Mouse (Mus musculus) left cerebral cortex, postnatal 36 days (tissue): Measurements from ENCODE around the gene Ncapd3. TPM values are rescaled to one million over a fixed set of nuclear protein-coding genes. Genes with fewer than 3 reads are reported as not detected.
A peak's percentile ranks its signal among the peaks of the same experiment; 100 is the strongest.

Experiments used
- DNase-seq, 2 experiments: peaks; one replicate each; pipeline ENCODE4 v3.0.0; 2021 to 2022; ENCODE audit warnings: low spot score in 2 of 2, mixed read lengths in 1 of 2
- intact Hi-C: fragments of 180-260 bp; cut with DNase I; formaldehyde crosslinking; loops from one replicate; pipeline ENCODE4 v1.15.1; 2025
- total RNA-seq, 2 experiments: library from RNA; stranded (reverse); gene quantifications; 2 replicates each; pipeline ENCODE4 v1.2.3; 2021

Gene Ncapd3
- total RNA-seq, 2 experiments from 2014 or later = 18.6 to 21.5 TPM

DNA sequence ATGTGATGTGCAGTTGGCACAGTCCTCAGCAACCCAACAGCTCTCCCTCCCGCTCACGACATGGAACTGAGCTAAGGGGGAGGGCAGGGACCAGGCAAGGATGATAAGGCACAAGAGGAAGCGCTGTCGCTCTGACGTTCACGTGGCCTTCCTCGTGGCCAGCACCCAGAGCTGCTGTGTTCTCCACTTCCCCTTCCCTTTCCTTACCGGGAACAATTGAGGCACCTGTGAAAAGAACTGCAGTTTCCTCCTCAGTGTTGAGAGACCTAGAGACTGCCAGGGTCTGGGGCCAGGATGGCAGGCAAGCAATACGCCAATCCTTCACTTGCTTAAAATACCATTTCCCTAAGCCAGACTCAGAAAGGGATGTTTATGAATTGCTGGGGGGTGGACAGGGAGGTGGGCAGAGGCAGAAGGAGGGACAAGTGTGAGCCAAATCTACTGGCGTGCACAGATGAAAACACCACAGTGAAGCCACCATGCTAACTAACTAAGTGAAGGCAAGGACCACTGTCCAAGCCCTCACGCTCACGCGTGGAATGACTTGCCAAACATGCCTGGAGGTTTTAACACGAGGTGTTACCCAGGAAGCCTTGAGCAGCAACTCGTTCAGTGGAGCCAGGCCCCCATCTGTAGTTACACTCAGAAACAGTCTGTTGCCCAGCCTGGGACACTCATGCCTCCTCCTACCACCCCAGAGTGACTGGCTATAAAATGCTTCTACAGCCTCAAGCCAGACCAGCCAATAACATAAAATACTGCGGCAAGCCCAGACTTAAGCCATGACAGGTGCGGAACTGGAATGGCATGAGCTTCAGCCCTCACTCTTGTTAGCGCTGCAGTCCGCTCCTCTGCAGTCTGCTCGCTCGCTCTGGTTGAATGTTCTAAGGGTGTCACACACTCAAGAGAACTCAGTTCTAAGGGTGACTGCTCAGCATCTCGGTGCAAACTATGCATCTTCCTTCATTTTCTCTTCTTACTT, 79.8 kb downstream of the Ncapd3 start:
- DNase-seq = peak; percentile 63 to 73
- intact Hi-C loops = loop anchor here (1.0 to 5.0 kb wide), 2 partner anchors 14 to 217 kb away; no protein-coding TSS in a partner anchor

- DNase-seq = peak in 1 of 2 experiments; percentile 55
- intact Hi-C loops = loop anchor here (1.0 kb wide), 1 partner anchor 14 kb away; no protein-coding TSS in a partner anchor
Measured at GRCm38 (mm10) chr9:27110681-27111080, 80.7 kb downstream of the Ncapd3 start.

- intact Hi-C loops = no loop called here
- DNase-seq = no peak
Measured at GRCm38 (mm10) chr9:27111756-27112155, 81.8 kb downstream of the Ncapd3 start.

DNA sequence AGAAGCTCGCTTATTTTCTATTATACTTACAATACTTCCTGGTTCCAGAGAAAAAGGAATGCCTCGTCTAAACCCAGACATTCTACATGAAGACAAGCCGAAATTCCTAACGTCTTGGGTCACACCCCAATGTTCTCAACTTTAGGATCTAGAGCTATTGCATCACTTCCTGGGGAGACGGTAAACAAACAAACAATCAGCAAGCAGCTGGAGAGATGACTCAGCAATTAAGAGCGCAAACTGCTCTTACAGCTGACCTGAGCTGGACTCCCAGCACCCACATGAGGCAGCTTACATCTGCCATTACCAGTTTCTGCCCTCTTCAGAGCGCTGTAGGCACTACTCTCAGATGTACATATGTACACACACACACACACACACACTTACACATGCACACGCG, 91.3 kb downstream of the Ncapd3 start:
- intact Hi-C loops = no loop called here
- no peak for DNase-seq

- DNase-seq = no peak
- intact Hi-C loops = no loop called here
Measured at GRCm38 (mm10) chr9:27122076-27122475, 92.1 kb downstream of the Ncapd3 start.

DNA sequence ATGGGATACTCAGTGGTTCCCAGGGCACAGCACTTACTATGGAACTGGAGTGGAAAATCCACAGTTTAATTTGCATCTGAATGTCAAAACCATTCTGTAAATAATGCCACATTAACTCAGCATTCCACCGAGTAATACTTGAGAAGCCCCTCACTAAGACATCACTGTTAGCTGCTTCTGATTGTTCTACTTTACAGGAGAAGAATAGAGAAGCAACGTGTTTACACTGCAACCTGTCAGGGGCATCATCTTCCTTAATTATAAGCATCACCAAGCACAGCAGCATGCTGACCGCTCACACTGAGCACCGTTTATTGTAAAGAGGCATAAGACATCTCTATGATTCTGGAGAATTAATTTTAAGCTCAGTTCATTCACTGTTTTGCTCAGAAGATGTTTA, 93.0 kb downstream of the Ncapd3 start:
- intact Hi-C loops = no loop called here
- DNase-seq = no peak

DNA sequence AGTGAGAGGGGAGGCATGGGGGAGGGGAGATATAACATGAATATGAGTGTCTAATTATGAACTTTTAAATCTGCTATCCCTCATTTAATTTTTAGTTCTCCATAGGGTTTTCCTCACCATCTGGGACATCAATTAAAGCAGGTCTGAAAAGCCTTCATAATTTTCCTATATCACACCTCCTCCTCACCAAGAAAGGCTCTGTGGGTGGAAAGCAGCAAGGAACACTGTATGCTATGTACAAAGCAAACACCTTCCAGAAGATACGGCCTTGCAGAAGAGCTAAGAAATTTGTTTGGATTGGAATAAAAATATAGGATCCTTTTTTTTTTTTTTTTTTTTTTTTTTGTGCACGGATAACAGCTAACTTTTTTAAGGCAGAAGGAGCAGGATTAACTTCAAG, 94.0 kb downstream of the Ncapd3 start:
- DNase-seq = peak in 1 of 2 experiments; percentile 38
- intact Hi-C loops = loop anchor here (1.0 kb wide), 1 partner anchor 14 kb away; no protein-coding TSS in a partner anchor

DNA sequence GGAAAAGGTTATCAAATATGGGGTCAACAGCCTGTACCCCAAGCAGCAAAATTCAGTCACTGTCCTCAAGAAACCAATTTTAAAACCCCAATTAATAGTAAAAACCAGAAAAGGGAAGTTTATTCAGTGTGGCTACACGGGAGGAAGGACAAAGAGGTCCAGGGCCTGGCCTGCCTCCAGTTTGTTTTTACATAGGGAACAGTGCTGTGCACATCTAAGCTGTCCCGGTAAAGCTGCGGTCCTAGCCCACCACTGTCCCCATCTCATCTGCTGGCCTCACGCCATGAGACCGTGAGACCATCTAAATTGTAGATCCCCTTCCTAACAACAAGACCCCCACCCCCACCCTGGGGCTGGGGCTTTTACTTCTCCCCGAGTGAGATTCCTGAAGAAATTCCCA, 95.5 kb downstream of the Ncapd3 start:
- DNase-seq = no peak
- intact Hi-C loops = no loop called here

DNA sequence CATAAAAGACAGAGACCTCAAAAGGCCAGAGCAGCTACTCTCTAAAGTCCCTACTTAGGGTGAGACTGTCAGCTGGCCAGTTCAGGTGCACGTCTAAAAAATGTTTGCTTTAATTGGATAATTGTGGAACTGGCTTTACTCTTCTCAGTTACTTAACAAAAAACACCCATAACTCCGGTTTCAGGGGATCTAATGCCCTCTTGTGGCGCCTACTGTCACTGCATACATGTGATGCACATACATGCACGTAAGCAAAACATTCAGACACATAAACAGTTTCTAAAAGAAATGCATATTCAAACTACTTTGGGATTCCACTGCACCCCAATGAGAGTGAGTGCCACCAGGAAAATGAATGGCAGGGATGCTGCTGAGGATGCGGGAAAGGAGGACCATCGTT, 96.6 kb downstream of the Ncapd3 start:
- no peak for DNase-seq
- intact Hi-C loops = no loop called here

DNA sequence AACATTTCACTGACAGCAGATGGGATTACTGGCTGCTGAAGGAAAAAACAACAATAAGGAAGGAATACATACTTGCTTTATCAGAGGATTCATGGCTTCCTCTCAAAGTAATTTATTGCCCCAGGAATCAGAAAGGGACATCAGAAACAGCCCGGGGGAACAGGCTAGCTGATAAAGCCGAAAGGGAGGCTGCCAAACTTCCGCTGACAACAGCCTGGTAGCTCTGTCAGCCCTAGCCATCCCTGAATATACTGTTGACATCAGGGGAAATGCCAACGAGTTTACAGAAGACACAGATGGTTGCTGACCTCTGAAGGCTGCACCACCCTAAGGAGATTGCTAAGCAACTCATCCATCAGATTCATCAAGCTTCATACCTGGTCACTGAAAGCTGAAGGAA, 98.7 kb downstream of the Ncapd3 start:
- no peak for DNase-seq

GRCm38 (mm10) chr9:27134410-27134809, 104.4 kb downstream of the Ncapd3 start:
- DNase-seq = no peak
- intact Hi-C loops = loop anchor here (2.0 kb wide), 1 partner anchor 42 kb away; no protein-coding TSS in a partner anchor

More for the DNA sequence above, 98.7 kb downstream of the Ncapd3 start:
- intact Hi-C loops = no loop called here

DNA sequence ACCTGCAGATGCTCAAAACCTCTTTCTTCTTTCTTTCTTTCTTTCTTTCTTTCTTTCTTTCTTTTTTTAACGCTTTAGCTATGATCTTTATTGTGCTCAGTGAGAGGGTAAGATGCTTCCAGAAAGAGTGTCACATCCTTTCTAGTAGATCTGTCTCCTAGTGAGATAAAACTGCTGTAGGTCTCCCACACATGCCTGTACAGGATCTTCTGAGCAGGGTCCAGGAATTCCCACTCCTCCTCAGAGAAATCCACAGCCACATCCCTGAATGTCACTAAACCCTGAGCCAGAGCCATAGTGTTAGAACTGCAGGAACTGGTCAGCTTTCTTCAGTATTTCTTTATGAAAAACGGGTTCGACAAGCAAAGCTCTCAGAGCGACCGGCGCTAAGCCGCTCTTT, 105.4 kb downstream of the Ncapd3 start:
- intact Hi-C loops = loop anchor here (2.0 kb wide), 1 partner anchor 41 kb away; no protein-coding TSS in a partner anchor
- DNase-seq = no peak

- DNase-seq = no peak
- intact Hi-C loops = no loop called here
Measured at GRCm38 (mm10) chr9:27136651-27137050, 106.7 kb downstream of the Ncapd3 start.

DNA sequence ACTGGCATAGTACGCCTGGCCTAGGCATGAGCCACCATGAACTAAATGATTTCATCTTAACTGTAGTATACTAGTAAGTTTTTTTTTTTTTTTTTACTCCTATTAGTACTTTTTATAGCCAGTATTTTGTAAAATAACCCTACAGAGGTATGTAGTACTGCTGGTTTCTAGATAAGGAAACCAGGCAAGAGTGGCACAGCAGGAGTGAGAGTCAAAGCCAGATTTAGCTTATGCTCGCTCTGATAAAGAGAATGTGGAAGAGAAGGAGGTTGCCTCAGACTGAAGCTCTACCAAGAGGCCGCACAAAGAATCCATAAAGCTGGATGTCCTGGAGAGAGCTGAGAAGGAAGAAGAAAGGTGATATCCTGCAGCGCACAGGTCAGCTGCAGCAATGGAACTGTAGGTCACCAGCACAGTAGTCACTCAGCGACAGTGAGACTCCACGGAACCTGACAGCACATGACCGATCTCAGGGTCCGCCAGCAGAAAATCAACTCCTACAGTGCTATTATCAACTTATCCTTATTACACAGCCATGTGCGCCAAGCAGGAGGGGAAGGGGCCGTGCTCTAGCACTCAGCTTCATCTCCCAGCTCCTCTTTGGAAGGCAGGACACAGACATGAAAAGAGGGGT, 110.6 kb downstream of the Ncapd3 start:
- DNase-seq = no peak
- intact Hi-C loops = no loop called here

DNA sequence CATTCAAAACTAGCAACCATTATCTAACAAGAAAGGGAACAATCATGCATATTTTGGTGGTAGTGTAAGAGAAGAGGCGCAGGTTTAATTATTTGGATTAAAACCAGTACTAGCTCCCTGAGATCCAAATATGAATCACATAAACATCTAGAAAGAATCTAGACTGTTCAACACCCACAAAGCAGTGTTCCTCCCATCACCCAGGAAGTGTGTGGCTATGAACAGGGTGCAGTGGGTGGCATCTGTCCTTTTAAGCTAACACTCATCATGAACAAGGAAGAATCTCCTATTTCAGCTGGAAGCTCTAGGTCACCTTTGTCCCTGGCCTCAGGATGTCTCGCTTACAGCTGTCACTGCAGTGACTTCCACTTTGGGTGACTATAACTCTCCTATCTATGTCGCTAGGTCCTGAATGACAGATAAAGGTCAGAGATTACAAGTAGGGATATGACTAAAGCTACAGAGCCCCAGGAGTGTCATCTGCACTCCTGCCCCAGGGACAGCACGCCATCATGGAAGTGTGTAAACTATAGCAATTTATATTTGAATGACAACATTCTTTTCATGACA, 114.4 kb downstream of the Ncapd3 start:
- intact Hi-C loops = no loop called here
- DNase-seq = no peak

Other genes starting within 250 kb of the Ncapd3 start
- gene Glb1l2, start 223.7 kb upstream of the Ncapd3 start, total RNA-seq = under 1 TPM; 0.22 to 0.36 TPM
- gene Glb1l3, start 169.3 kb upstream of the Ncapd3 start, total RNA-seq = not detected
- gene Gm1110, start 107.1 kb upstream of the Ncapd3 start, total RNA-seq = not detected
- gene Acad8, start 30.6 kb upstream of the Ncapd3 start, total RNA-seq = 10 to 100 TPM; 29.5 to 36.3 TPM
- gene Thyn1, start 30.5 kb upstream of the Ncapd3 start, total RNA-seq = 10 to 100 TPM; 62.4 to 63.4 TPM
- gene Vps26b, start 110 bp upstream of the Ncapd3 start, total RNA-seq = 100 to 1,000 TPM in 1 of 2 experiments, 10 to 100 TPM in 1; 94.4 to 105 TPM
- gene Jam3, start 125.2 kb downstream of the Ncapd3 start, total RNA-seq = 10 to 100 TPM; 34.6 to 38.7 TPM